26 mouse cellular contexts compared by ENCODE assay signal in the genomic region with DNA sequence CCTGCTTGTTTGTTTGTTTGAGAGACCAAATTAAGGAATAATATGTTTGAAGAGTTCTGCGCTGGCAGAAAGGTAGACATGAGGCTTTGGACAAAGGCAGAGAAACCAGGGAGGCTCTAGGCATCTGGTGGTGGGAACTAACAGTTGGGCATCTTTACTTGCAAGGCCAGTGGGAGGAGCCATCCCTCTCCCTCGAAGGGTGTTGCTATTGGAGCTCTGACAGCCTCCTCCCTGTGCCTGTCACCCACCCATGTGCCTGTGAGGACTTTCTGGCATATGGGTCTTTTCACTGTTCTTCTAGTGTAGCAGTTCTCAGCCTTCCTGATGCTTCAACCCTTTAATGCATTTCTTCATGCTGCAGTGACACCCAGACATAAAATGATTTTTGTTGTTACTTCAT.
DNase-seq lines count a peak whose midpoint lies in the region; ATAC-seq lines count a peak whose summit lies in the region.
"Had no signal": no experiment of that assay in that cellular context is flagged by ENCODE, and none has a peak within 500 bp of the region (broad histone marks: within the 10 kb centered on the region; RNA-seq: fewer than 3 reads in every experiment).

No protein-coding gene starts in this region.

- H3K4me3 ChIP-seq in intestine, embryonic 16.5 days (ENCODE audit: low read length): no peak overlapping the region
- no peak overlapping the region for H3K4me3 ChIP-seq in intestine, embryonic 15.5 days (replicated peaks)
- H3K4me3 ChIP-seq in midbrain, embryonic 11.5 days (ENCODE audit: low read depth, low read length): no peak overlapping the region
- H3K4me3 ChIP-seq in midbrain, embryonic 13.5 days (replicated peaks): no peak overlapping the region
- H3K4me3 ChIP-seq: embryonic facial prominence, embryonic 10.5 days; heart, embryonic 12.5 days; hindbrain, embryonic 12.5 days; left cerebral cortex, adult 2 months; limb, embryonic 10.5 days; liver, embryonic 15.5 days; neural tube, embryonic 13.5 days had no signal

- H3K9ac ChIP-seq in intestine, embryonic 16.5 days (ENCODE audit: low read depth, low read length): no peak overlapping the region
- no peak overlapping the region for H3K9ac ChIP-seq in intestine, embryonic 15.5 days
- H3K9ac ChIP-seq in midbrain, embryonic 11.5 days (ENCODE audit: low read length): no peak overlapping the region
- H3K9ac ChIP-seq in midbrain, embryonic 13.5 days (replicated peaks): no peak overlapping the region
- H3K9ac ChIP-seq: heart, embryonic 12.5 days; hindbrain, embryonic 12.5 days; liver, embryonic 15.5 days; neural tube, embryonic 13.5 days had no signal

- no peaks in the 10 kb centered on the region for H3K9me3 ChIP-seq in intestine, embryonic 16.5 days (ENCODE audit: control insufficient read depth, low read length)
- no peaks in the 10 kb centered on the region for H3K9me3 ChIP-seq in intestine, embryonic 15.5 days
- no peaks in the 10 kb centered on the region for H3K9me3 ChIP-seq in midbrain, embryonic 11.5 days (ENCODE audit: control insufficient read depth, low read length)
- no peaks in the 10 kb centered on the region for H3K9me3 ChIP-seq in midbrain, embryonic 13.5 days
- H3K9me3 ChIP-seq: embryonic facial prominence, embryonic 10.5 days; heart, embryonic 12.5 days; hindbrain, embryonic 12.5 days; limb, embryonic 10.5 days; liver, embryonic 15.5 days; neural tube, embryonic 13.5 days had no signal

- 44% methylated on average over 2 of the region's 2 CpGs for WGBS in intestine, embryonic 16.5 days
- 52% methylated on average over 2 of the region's 2 CpGs for WGBS in intestine, embryonic 15.5 days
- WGBS in midbrain, embryonic 11.5 days: 47% methylated on average over 2 of the region's 2 CpGs
- 53% methylated on average over 2 of the region's 2 CpGs for WGBS in midbrain, embryonic 13.5 days

- H3K27me3 ChIP-seq in intestine, embryonic 16.5 days (replicated peaks; ENCODE audit: control insufficient read depth, insufficient read depth, low read length): no peaks in the 10 kb centered on the region
- no peaks in the 10 kb centered on the region for H3K27me3 ChIP-seq in intestine, embryonic 15.5 days (replicated peaks)
- H3K27me3 ChIP-seq in midbrain, embryonic 11.5 days (ENCODE audit: control insufficient read depth, insufficient read depth, low read length): no peaks in the 10 kb centered on the region
- no peaks in the 10 kb centered on the region for H3K27me3 ChIP-seq in midbrain, embryonic 13.5 days
- H3K27me3 ChIP-seq: heart, embryonic 12.5 days; liver, embryonic 15.5 days had no signal

- H3K27ac ChIP-seq in intestine, embryonic 16.5 days (ENCODE audit: low read length): no peak overlapping the region; the same call in 1 of the 2 replicates
- no peak overlapping the region for H3K27ac ChIP-seq in intestine, embryonic 15.5 days
- no peak overlapping the region for H3K27ac ChIP-seq in midbrain, embryonic 11.5 days (ENCODE audit: low read depth, low read length)
- H3K27ac ChIP-seq in midbrain, embryonic 13.5 days: no peak overlapping the region
- H3K27ac ChIP-seq: embryonic facial prominence, embryonic 10.5 days; hindbrain, embryonic 12.5 days; left cerebral cortex, adult 2 months; limb, embryonic 10.5 days; liver, embryonic 15.5 days; neural tube, embryonic 13.5 days had no signal

- DNase-seq in midbrain, embryonic 11.5 days (ENCODE audit: low spot score, missing footprints): peak; percentile 79
- DNase-seq in layer of hippocampus, adult 8-10 months (ENCODE audit: low spot score in 2 of 2): peak; percentile 15 to 18
- DNase-seq in urinary bladder, postnatal 10 days (ENCODE audit: low spot score): no peak
- no peak for DNase-seq in urinary bladder, adult 18-20 months (ENCODE audit: low spot score in 2 of 2)
- DNase-seq: cerebellum, adult 9-11 months; gastrocnemius, postnatal 25 days; heart, adult 18-20 months; heart, postnatal 10 days; kidney, adult 18-20 months; kidney, postnatal 4 days; liver; midbrain, embryonic 14.5 days; right cerebral cortex, postnatal 25 days; spleen, adult 18-20 months; thymus, postnatal 25 days had no signal

- H3K4me2 ChIP-seq in intestine, embryonic 16.5 days (ENCODE audit: low read depth, low read length): no peak overlapping the region
- H3K4me2 ChIP-seq in intestine, embryonic 15.5 days (replicated peaks): no peak overlapping the region
- H3K4me2 ChIP-seq in midbrain, embryonic 11.5 days: no peak overlapping the region
- no peak overlapping the region for H3K4me2 ChIP-seq in midbrain, embryonic 13.5 days (replicated peaks)
- H3K4me2 ChIP-seq: heart, embryonic 12.5 days; hindbrain, embryonic 12.5 days; liver, embryonic 15.5 days; neural tube, embryonic 13.5 days had no signal

- ATAC-seq in intestine, embryonic 16.5 days: peak; percentile 20; the same call in 1 of the 2 replicates
- no peak for ATAC-seq in intestine, embryonic 15.5 days
- ATAC-seq in midbrain, embryonic 11.5 days (ENCODE audit: low FRiP score): no peak
- no peak for ATAC-seq in midbrain, embryonic 13.5 days
- ATAC-seq: lung, postnatal 0 days had no signal

- no peaks in the 10 kb centered on the region for H3K36me3 ChIP-seq in intestine, embryonic 16.5 days (ENCODE audit: control insufficient read depth, insufficient read depth, low read length)
- no peaks in the 10 kb centered on the region for H3K36me3 ChIP-seq in intestine, embryonic 15.5 days
- no peaks in the 10 kb centered on the region for H3K36me3 ChIP-seq in midbrain, embryonic 11.5 days (ENCODE audit: control insufficient read depth, insufficient read depth, low read length)
- no peaks in the 10 kb centered on the region for H3K36me3 ChIP-seq in midbrain, embryonic 13.5 days
- H3K36me3 ChIP-seq: embryonic facial prominence, embryonic 10.5 days; heart, embryonic 12.5 days; hindbrain, embryonic 12.5 days; limb, embryonic 10.5 days; liver, embryonic 15.5 days; neural tube, embryonic 13.5 days had no signal

- H3K4me1 ChIP-seq in intestine, embryonic 16.5 days (ENCODE audit: control insufficient read depth, insufficient read depth, low read length): peaks cover 4% of the 10 kb centered on the region; the same call in 1 of the 2 replicates
- H3K4me1 ChIP-seq in intestine, embryonic 15.5 days (replicated peaks): 0 out of 2 replicates have a peak, but pooled peaks cover 13% of the 10 kb centered on the region
- H3K4me1 ChIP-seq in midbrain, embryonic 11.5 days (ENCODE audit: control insufficient read depth, insufficient read depth, low read length): no peaks in the 10 kb centered on the region
- 0 out of 2 replicates have a peak, but pooled peaks cover 2% of the 10 kb centered on the region for H3K4me1 ChIP-seq in midbrain, embryonic 13.5 days (replicated peaks)
- H3K4me1 ChIP-seq: liver, embryonic 15.5 days had no signal

Comparison
In these comparisons a context has a peak if more than half of its experiments do, and no peak if none do; other contexts are left out.
1. DNase-seq: peak in midbrain, embryonic 11.5 days (single experiment) and layer of hippocampus, adult 8-10 months (2 of 2); none in urinary bladder, postnatal 10 days (single experiment) and urinary bladder, adult 18-20 months (0 of 2).